Mouse (Mus musculus) kidney, adult 2 months (tissue): ENCODE measurements around the gene Bloc1s3.

Source experiments
- CTCF ChIP-seq: fragments of 200-500 bp; conservative IDR thresholded peaks from 2 replicates; pipeline ENCODE4 v1.5.1; 2011; ENCODE audit warnings: low read depth, mild to moderate bottlenecking, control low read depth, low read length, moderate library complexity, mixed read lengths; ENCODE audit not compliant: insufficient read depth, insufficient read length
- POLR2A ChIP-seq: fragments of 200-500 bp; IDR thresholded peaks from one replicate; pipeline ENCODE4 v1.6.1; 2011; ENCODE audit warnings: low read depth, low read length, control low read depth

DNA sequence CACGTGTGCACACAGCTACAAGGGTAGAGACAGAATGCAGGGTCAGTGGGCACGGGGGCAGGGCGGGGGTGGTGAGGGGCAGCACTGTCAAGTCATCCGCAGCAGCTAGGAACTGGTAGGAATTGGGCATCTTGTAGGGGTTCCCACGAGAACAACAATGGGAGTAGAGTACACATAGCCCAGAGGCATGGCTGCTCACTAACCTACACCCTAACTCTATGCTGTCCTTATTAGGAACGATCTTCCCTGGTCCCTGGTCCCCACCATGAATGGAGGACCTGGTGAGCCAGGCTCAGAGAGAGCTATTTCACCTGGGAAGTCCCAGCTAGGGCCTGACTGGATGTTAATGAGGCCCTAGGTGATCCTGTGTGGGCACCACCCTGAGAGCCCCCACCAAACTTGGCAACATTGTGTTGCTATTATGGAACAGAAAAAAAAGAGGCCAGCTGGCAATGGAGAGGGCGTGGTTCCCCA, 33.6 kb upstream of the Bloc1s3 start:
- no peak for TF ChIP-seq POLR2A
- TF ChIP-seq CTCF, result no peak
